Mouse (Mus musculus): ENCODE measurements around the gene Chchd3. TPM values are rescaled to one million over a fixed set of nuclear protein-coding genes. Genes with fewer than 3 reads are reported as not detected.

Chchd3 gene
- polyA plus RNA-seq, 1 experiment from 2014 or later: 182 TPM

DNA sequence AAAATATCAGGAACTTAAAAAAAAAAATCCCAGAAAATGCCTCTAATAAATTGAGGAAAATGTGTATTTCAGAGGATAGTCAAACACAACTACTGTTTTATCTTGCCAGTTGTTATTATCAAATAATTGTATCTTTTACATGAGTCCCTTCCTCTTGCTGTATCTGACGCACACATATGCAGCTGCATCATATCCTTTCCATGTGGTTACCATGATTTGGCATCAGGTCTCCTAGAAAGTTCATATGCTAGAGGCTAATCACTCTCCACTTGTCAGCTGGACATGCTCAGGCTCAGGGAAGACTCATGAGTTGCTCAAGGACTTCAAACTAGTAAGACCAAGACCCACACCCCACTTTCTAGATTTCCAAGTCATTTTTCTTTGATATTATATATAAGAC, 122.4 kb downstream of the Chchd3 start:
- Histone ChIP-seq H3K4me1 (ENCODE audit: control insufficient read depth, insufficient read depth, low read length) (peaks cover 18% of the 10 kb centered on the region), H3K27ac (ENCODE audit: low read depth, low read length) (no peak overlapping the region), H3K9ac (ENCODE audit: low read depth, low read length) (no peak overlapping the region), H3K4me2 (no peak overlapping the region), H3K9me3 (replicated peaks; ENCODE audit: control insufficient read depth, low read length) (no peaks in the 10 kb centered on the region), H3K4me3 (ENCODE audit: low read depth, low read length) (no peak overlapping the region), H3K36me3 (ENCODE audit: control insufficient read depth, insufficient read depth, low read length) (no peaks in the 10 kb centered on the region), H3K27me3 (ENCODE audit: control insufficient read depth, insufficient read depth, low read length) (no peaks in the 10 kb centered on the region)
- 81% methylated on average over 1 of the region's 1 CpGs for WGBS (ENCODE audit: insufficient replicate concordance)
- ATAC-seq (replicated peaks; ENCODE audit: insufficient number of reproducible peaks, low FRiP score, low TSS enrichment): no peak

DNA sequence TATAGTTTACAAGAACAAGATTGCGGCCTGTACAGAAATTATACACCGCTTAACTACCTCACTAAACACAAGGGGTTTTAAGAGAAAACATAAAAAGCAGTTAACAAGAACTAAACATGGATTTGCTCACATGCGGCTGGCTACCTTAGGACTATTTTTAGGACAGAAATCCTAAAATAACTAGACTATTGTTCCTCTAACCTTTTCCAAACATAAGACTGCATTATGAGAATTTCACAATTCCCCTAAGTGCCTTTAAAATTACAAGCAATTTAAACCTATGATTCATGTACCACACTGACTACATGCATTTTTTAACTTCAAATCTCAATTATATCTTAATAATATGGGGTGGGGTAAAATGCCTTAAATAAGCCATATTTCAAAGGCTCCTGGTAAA, 123.3 kb downstream of the Chchd3 start:
- H3K9me3 ChIP-seq (replicated peaks; ENCODE audit: control insufficient read depth, low read length): no peaks in the 10 kb centered on the region
- H3K27ac ChIP-seq (ENCODE audit: low read depth, low read length): no peak overlapping the region
- 83% methylated on average over 3 of the region's 3 CpGs for WGBS (ENCODE audit: insufficient replicate concordance)
- ATAC-seq (replicated peaks; ENCODE audit: insufficient number of reproducible peaks, low FRiP score, low TSS enrichment): no peak
- H3K4me2 ChIP-seq: no peak overlapping the region
- H3K9ac ChIP-seq (ENCODE audit: low read depth, low read length): no peak overlapping the region
- H3K27me3 ChIP-seq (ENCODE audit: control insufficient read depth, insufficient read depth, low read length): no peaks in the 10 kb centered on the region
- H3K4me3 ChIP-seq (ENCODE audit: low read depth, low read length): no peak overlapping the region
- no peaks in the 10 kb centered on the region for H3K36me3 ChIP-seq (ENCODE audit: control insufficient read depth, insufficient read depth, low read length)
- H3K4me1 ChIP-seq (ENCODE audit: control insufficient read depth, insufficient read depth, low read length): peaks cover 18% of the 10 kb centered on the region

DNA sequence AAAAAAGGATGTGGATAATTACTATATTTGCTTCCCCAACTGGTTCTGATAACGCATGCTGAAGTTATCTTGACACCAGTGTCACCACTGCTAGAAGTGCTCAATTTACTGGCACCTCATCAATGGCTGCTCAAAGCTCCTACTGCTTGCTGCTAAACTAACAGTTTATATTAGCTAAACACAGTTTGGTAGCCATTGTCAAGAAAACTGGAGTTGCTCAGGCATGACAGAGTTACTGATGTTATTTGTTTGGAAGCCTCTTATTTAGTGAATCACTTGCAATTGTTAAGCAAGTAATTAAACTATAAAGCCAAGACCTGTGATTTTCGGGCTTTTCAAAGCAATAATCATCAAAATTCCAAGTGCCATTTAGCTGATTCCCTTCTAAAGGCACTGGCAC, 123.7 kb downstream of the Chchd3 start:
- no peak for ATAC-seq (replicated peaks; ENCODE audit: insufficient number of reproducible peaks, low FRiP score, low TSS enrichment)
- Histone ChIP-seq H3K4me3 (ENCODE audit: low read depth, low read length) (no peak overlapping the region), H3K9me3 (replicated peaks; ENCODE audit: control insufficient read depth, low read length) (no peaks in the 10 kb centered on the region), H3K9ac (ENCODE audit: low read depth, low read length) (no peak overlapping the region), H3K36me3 (ENCODE audit: control insufficient read depth, insufficient read depth, low read length) (no peaks in the 10 kb centered on the region), H3K4me1 (ENCODE audit: control insufficient read depth, insufficient read depth, low read length) (peaks cover 15% of the 10 kb centered on the region), H3K27ac (ENCODE audit: low read depth, low read length) (no peak overlapping the region), H3K4me2 (no peak overlapping the region), H3K27me3 (ENCODE audit: control insufficient read depth, insufficient read depth, low read length) (no peaks in the 10 kb centered on the region)
- 59% methylated on average over 2 of the region's 2 CpGs for WGBS (ENCODE audit: insufficient replicate concordance)

DNA sequence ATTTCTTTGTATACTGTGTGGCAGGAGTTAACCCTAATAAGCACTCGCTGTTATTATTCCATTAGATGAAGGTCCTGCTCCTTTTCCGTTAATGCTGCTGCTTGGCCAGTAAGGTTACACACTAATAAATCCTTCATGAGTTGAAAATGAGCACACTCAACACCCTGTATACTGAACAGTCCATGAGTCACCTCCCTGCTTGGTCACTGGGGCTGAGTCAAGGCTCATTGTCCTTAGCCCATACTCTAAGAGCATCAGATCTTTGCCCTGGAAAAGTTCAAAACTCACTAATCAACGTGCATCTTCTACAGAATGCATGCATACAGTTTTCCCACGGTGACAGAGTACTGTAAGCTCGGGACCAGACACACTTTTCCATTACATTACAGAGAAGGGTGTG, 124.5 kb downstream of the Chchd3 start:
- Histone ChIP-seq H3K27me3 (ENCODE audit: control insufficient read depth, insufficient read depth, low read length) (no peaks in the 10 kb centered on the region), H3K27ac (ENCODE audit: low read depth, low read length) (no peak overlapping the region), H3K36me3 (ENCODE audit: control insufficient read depth, insufficient read depth, low read length) (no peaks in the 10 kb centered on the region), H3K9me3 (replicated peaks; ENCODE audit: control insufficient read depth, low read length) (no peaks in the 10 kb centered on the region), H3K4me2 (no peak overlapping the region), H3K4me3 (ENCODE audit: low read depth, low read length) (no peak overlapping the region), H3K9ac (ENCODE audit: low read depth, low read length) (no peak overlapping the region), H3K4me1 (ENCODE audit: control insufficient read depth, insufficient read depth, low read length) (peaks cover 12% of the 10 kb centered on the region)
- ATAC-seq (replicated peaks; ENCODE audit: insufficient number of reproducible peaks, low FRiP score, low TSS enrichment): no peak
- WGBS (ENCODE audit: insufficient replicate concordance): 73% methylated on average over 5 of the region's 5 CpGs

DNA sequence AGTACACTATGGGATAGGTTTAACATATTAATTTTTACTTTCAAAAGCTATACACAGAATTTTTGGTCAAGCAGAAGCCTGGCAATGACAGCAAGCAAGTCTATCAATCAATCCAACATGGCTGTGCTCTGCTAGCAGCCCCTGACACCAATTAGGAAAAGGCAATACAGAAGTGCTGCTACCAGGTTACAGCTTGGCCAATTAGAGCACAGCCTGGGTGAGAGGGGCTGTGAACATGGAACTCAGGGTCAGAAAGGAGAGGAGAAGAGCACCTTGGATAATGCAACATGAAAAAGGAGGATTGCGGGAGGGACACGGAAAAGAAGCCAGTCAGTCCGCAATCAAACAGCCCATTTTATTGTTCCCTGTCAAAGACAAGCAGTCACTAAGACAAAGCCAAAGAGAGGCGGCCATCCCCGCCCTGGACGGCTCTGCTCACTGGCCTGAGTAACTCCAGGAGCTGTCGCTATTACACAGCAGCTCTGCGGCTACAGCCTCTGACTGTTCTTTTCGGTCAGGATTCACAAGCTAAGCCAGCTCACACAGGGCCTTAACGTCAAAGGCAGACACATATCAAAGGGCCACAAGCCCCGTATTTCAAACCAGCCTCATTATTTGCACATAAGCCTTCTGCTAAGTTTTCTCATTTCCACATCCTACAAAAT, 128.8 kb downstream of the Chchd3 start:
- 70% methylated on average over 11 of the region's 11 CpGs for WGBS (ENCODE audit: insufficient replicate concordance)

DNA sequence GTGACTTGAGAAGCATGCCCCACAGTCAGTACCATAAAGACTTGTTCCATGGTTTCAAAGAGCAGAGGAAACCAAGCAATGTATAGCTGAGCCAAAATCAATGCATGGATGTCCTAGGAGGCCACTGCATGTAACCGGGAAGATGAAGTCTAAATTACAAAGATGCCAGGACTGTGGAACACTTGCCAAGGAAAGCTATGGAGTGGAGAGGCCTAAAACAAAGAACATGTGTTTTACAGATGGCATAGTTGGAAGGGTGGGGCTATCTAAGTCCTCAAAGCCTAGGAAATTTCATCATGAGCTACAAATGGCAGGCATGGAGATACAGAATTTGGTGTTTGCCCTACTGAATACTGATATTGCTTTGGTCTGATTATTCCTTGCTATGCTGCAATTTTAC, 137.7 kb downstream of the Chchd3 start:
- no peak overlapping the region for H3K4me3 ChIP-seq (ENCODE audit: low read depth, low read length)
- no peak overlapping the region for H3K27ac ChIP-seq (ENCODE audit: low read depth, low read length)
- 0 out of 2 replicates have a peak, but pooled peaks cover under 1% of the 10 kb centered on the region for H3K36me3 ChIP-seq (ENCODE audit: control insufficient read depth, insufficient read depth, low read length)
- no peaks in the 10 kb centered on the region for H3K27me3 ChIP-seq (ENCODE audit: control insufficient read depth, insufficient read depth, low read length)
- no peak for ATAC-seq (replicated peaks; ENCODE audit: insufficient number of reproducible peaks, low FRiP score, low TSS enrichment)
- H3K4me2 ChIP-seq: no peak overlapping the region
- H3K9me3 ChIP-seq (replicated peaks; ENCODE audit: control insufficient read depth, low read length): no peaks in the 10 kb centered on the region
- WGBS (ENCODE audit: insufficient replicate concordance): 81% methylated on average over 1 of the region's 1 CpGs
- no peak overlapping the region for H3K9ac ChIP-seq (ENCODE audit: low read depth, low read length)
- H3K4me1 ChIP-seq (ENCODE audit: control insufficient read depth, insufficient read depth, low read length): peaks cover 2% of the 10 kb centered on the region; the same call in 1 of the 2 replicates

More for the DNA sequence above, 128.8 kb downstream of the Chchd3 start:
- ATAC-seq (replicated peaks; ENCODE audit: insufficient number of reproducible peaks, low FRiP score, low TSS enrichment): no peak
- Histone ChIP-seq H3K4me2 (no peak overlapping the region), H3K27ac (ENCODE audit: low read depth, low read length) (no peak overlapping the region), H3K36me3 (ENCODE audit: control insufficient read depth, insufficient read depth, low read length) (no peaks in the 10 kb centered on the region), H3K4me1 (ENCODE audit: control insufficient read depth, insufficient read depth, low read length) (peaks cover 2% of the 10 kb centered on the region; the same call in 1 of the 2 replicates), H3K9ac (ENCODE audit: low read depth, low read length) (no peak overlapping the region), H3K4me3 (ENCODE audit: low read depth, low read length) (no peak overlapping the region), H3K9me3 (replicated peaks; ENCODE audit: control insufficient read depth, low read length) (no peaks in the 10 kb centered on the region), H3K27me3 (ENCODE audit: control insufficient read depth, insufficient read depth, low read length) (no peaks in the 10 kb centered on the region)

DNA sequence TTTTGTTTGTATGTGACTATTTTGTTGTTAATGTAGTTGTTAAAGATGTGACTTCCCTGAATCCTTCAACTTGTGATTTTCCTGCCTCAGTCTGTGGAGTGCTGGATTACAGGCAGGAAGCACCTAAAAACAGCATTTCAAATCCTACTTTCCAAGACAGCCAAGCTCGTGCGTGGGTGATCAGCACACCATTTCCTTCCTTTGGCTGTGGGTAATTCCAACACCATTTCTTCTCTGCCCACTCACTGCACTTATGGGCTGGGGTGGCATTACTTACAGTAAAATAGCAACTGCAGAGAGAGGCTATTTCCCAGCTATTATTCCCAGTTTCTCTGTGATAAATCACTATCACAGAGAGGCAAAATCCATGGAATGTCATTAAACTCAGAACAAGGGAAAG, 140.0 kb downstream of the Chchd3 start:
- ATAC-seq (replicated peaks; ENCODE audit: insufficient number of reproducible peaks, low FRiP score, low TSS enrichment): no peak
- Histone ChIP-seq H3K4me3 (ENCODE audit: low read depth, low read length) (no peak overlapping the region), H3K36me3 (ENCODE audit: control insufficient read depth, insufficient read depth, low read length) (peaks cover 3% of the 10 kb centered on the region; the same call in 1 of the 2 replicates), H3K4me2 (no peak overlapping the region), H3K4me1 (ENCODE audit: control insufficient read depth, insufficient read depth, low read length) (peaks cover 2% of the 10 kb centered on the region; the same call in 1 of the 2 replicates), H3K9ac (ENCODE audit: low read depth, low read length) (no peak overlapping the region), H3K27ac (ENCODE audit: low read depth, low read length) (no peak overlapping the region), H3K9me3 (replicated peaks; ENCODE audit: control insufficient read depth, low read length) (no peaks in the 10 kb centered on the region), H3K27me3 (ENCODE audit: control insufficient read depth, insufficient read depth, low read length) (no peaks in the 10 kb centered on the region)
- 73% methylated on average over 2 of the region's 2 CpGs for WGBS (ENCODE audit: insufficient replicate concordance)

DNA sequence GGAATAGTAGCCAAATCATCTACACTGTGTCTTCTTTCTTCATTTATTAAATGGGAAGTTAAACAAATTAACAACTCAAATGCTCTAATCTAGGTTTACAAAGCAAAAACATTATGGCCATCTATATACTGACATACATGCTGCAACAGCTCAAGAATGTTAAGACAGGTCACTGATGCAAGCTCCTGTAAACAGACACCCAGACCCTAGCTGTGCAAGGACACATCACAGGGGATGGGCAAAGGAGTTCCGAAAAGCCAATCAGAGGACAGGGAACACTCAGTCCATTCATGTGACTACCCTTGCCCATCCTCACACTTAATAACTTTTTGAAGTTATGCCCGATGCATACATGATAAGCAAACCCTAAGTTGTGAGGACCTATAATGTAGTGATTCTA, 149.4 kb downstream of the Chchd3 start:
- no peak overlapping the region for H3K4me3 ChIP-seq (ENCODE audit: low read depth, low read length)
- no peaks in the 10 kb centered on the region for H3K36me3 ChIP-seq (ENCODE audit: control insufficient read depth, insufficient read depth, low read length)
- H3K27me3 ChIP-seq (ENCODE audit: control insufficient read depth, insufficient read depth, low read length): no peaks in the 10 kb centered on the region
- H3K27ac ChIP-seq (ENCODE audit: low read depth, low read length): no peak overlapping the region
- H3K4me2 ChIP-seq: no peak overlapping the region
- H3K4me1 ChIP-seq (ENCODE audit: control insufficient read depth, insufficient read depth, low read length): no peaks in the 10 kb centered on the region
- ATAC-seq (replicated peaks; ENCODE audit: insufficient number of reproducible peaks, low FRiP score, low TSS enrichment): no peak
- H3K9me3 ChIP-seq (replicated peaks; ENCODE audit: control insufficient read depth, low read length): no peaks in the 10 kb centered on the region
- WGBS (ENCODE audit: insufficient replicate concordance): 92% methylated on average over 2 of the region's 2 CpGs
- no peak overlapping the region for H3K9ac ChIP-seq (ENCODE audit: low read depth, low read length)

DNA sequence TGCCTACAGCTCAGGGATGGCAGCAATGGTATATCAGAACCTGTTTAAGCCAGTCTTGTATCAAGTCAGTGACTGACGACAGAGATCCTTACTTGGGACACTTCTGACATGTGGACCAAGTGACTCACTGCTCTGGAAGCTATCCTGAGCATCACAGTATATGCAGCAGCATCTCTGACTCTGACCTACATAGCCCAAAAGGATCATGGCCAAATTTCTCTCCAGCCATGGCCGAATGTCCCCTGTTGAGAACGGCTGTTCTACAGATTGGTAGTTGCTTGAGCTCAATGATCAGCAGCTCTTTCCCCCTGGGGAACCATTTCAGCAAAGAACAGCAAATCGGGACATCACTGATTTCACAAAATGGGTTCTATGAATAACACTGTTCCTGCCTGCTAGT, 161.0 kb downstream of the Chchd3 start:
- Histone ChIP-seq H3K4me1 (ENCODE audit: control insufficient read depth, insufficient read depth, low read length) (no peaks in the 10 kb centered on the region), H3K4me2 (no peak overlapping the region), H3K27ac (ENCODE audit: low read depth, low read length) (no peak overlapping the region), H3K4me3 (ENCODE audit: low read depth, low read length) (no peak overlapping the region), H3K9ac (ENCODE audit: low read depth, low read length) (no peak overlapping the region), H3K27me3 (ENCODE audit: control insufficient read depth, insufficient read depth, low read length) (no peaks in the 10 kb centered on the region), H3K9me3 (replicated peaks; ENCODE audit: control insufficient read depth, low read length) (no peaks in the 10 kb centered on the region), H3K36me3 (ENCODE audit: control insufficient read depth, insufficient read depth, low read length) (no peaks in the 10 kb centered on the region)
- ATAC-seq (replicated peaks; ENCODE audit: insufficient number of reproducible peaks, low FRiP score, low TSS enrichment): no peak
- WGBS (ENCODE audit: insufficient replicate concordance): 86% methylated on average over 4 of the region's 4 CpGs
